Mouse (Mus musculus): ENCODE results near the gene Pam16.

Gene Pam16

DNA sequence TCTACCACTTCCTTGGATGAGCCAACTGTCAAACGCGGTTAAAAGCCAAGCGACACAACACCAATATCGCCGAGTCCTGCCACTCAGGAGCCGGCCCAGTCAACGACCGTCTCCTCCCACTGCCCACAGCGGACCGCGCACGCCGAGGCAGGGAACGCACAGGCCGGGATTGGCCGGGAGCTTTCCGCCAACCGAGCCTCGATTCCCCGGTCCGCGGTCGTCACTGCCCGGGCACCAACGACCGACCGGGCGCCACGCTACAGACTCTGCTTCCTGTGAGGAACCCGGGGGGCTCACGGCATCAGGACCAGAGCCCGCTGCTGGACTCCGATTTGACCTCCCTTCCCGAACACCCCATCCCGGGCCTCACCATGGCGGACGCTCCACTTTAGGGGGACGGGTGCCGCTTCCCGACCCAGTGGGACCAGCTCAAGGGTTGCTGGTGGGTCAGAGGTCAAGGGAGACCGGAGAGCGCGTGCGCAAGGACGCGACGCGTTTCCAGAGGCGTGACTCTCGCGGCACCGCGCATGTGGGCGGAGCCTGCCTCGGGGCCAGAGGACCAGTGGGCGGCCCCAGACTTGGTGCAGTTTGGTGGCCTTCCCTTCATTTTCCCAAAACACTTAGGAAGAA is at the start of gene Pam16:
Gene Pam16 (minus strand): TSS at position 508 of the 630 bp plus-strand sequence.
- peak; percentile 93 for DNase-seq

GRCm38 (mm10) chr16:4674091-4674490 is 49.3 kb upstream of the Pam16 start:
- DNase-seq, result no peak

DNA sequence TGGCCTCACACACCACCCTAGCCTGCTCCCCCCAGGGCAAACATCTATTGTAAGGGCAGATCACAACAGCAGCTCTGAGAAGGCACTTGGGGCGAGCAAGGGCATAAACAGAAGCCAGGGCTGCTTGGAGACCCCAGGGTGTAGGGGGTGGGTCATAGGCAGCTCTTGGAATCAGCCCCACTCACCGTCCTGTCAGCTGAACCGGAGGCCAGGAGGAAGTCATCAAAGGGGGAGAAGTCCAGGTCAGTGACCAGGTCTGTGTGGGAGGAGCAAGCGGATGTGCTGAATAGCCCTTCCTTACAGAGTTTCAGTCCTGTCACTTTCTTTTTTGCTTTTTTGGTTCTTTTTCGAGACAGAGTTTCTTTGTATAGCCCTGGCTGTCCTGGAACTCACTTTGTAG is 45.5 kb upstream of the Pam16 start:
- DNase-seq, result no peak

- peak; percentile 89 for DNase-seq
Measured at GRCm38 (mm10) chr16:4667190-4667808, 42.5 kb upstream of the Pam16 start.

DNA sequence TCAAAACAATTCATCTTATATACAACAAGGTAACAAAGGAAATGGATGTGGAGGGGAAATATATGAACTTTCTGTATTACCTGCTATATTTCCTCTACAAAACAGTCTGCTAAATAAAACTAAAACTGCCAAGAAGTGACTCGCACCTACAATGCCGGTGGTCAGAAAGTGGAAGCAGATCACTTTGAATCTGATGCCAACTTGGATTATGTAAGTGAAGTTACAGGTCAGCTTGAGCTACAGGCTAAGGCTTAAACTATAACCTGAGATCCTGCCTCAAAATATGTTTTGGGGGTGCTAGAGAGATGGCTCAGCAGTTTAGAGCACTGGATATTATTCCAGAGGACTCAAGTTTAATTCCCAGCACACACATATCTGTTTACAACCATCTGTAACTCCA is 40.9 kb upstream of the Pam16 start:
- no peak for DNase-seq

- DNase-seq, result no peak
Measured at GRCm38 (mm10) chr16:4663806-4664205, 39.0 kb upstream of the Pam16 start.

DNA sequence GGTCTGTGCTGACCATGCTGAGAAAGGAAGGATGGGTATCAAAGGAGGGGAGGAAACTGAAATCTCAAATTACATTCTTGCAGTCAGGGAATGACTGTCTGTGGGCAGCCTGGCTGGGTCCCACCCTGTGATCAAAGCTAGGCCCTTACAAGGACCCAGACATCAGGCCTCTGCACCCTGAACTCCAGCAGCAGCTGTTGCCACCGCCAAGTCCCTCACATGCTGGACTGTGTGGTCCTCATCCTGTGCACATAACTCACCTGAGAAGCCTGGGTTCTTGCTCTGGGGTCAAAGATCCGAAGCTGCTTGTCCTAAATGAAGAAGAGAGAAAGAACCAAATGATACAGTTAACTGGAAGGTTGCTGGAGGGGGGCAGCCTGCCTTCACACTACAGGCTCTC is 36.8 kb upstream of the Pam16 start:
- no peak for DNase-seq

- no peak for DNase-seq
Measured at GRCm38 (mm10) chr16:4659326-4659725, 34.5 kb upstream of the Pam16 start.

DNA sequence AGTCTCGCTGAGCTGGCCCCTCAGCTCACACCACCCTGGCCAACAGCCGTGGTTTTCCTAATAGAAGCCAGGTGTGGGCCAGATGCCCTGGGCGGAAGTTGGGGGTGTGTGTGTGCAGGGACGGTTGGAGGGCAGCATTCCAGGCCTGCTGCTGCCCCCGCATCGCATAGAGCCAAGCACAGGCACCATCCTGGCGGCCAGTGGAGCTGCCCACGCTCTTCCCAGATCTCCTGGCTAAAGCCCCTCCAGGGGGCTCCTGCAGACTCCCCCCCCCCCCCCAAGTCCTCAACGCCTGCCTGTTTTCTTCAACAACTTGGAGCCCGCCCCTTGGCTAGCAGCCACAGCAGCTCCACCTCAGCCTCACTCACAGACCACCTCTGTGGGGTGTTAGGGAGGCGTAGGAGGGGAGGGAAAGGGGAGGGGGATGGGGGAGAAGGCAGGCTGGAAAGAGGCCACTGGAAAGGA is 34.0 kb upstream of the Pam16 start:
- DNase-seq, result peak; percentile 77

DNA sequence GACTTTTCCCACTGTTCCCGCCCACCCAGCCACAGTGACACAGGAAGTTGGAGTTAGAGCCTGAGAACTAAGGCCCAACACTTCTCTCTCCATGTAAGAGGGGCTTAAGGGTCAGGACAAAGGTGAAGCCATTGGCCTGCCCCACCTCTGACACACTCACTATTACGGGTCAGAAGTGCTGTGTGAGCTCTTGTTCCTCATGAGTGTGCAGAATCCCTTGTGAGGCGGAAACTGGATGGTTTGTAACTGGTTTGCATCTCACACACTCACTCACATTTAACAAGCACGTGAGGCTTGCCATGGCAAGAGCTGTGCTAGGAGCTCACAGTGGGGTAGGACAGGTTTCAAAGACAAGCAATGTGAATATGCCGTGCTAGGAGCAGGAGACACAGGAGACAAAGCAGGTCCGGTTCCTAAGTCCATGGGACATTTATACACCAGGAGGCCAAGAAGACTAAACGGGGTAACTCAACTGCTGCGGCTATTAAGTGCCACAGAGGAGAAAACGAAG is 31.8 kb upstream of the Pam16 start:
- no peak for DNase-seq

DNA sequence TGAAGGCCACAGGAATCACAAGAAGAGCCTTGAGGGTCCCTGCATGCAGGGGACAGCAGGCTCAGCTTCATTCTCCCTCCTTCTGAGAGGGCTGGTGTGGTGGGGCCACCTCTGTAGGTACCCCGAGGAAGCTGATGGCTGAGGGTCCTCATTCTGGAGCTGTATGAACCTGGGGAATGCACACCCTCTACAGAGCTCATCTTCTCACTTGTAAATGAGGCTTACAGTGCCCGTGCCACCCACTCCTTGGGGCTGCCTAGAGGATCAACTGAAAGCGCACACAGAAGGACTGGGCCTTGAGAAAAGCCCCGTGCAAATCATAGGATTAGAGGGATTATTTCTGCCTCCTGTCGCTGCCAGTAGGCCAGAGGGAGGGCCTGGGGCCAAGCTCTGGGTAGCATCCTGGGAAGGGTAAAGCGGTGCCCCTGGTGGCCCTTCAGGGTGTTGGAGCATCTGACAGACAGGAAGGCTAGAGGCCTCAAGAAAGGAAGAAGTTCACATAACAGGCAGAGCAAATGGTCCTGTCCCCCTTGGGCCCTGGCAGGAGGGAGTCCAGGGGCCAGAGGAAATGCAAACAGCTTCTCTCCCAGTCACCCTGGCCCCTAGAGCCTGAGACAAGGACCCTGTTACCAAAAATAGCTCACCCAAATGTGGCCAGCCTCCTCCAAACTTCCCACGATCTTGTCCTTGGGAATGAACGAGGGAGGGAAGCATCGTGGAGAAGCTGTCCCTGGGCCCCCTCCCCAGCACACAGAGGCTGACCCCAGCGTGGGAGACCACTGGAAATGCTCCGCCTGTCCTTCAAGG is 31.2 kb upstream of the Pam16 start:
- peak; percentile 90 for DNase-seq

- peak; percentile 30 for DNase-seq
Measured at GRCm38 (mm10) chr16:4655251-4655734, 30.5 kb upstream of the Pam16 start.

DNA sequence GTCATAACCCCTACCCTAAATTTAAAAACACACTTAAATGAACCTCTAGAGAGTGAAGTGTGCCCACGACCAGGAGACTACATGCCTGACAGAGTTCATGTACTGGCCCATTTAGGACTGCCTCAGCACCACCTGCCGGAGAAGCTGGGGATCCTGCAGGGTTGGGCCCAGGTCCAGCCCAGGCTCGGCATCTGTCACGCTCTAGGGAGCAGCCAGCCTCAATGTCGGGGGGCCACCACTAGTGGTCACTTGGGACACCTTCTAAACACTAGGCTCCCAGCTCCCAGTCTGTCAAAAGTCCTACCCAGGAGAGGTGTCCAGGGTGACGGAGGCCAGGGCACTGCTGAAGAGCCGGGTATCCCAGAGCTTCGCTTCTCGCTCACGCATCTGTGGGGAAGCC is 29.9 kb upstream of the Pam16 start:
- DNase-seq, result no peak

- no peak for DNase-seq
Measured at GRCm38 (mm10) chr16:4652707-4653416, 28.1 kb upstream of the Pam16 start.

- no peak for DNase-seq
Measured at GRCm38 (mm10) chr16:4651624-4652023, 26.8 kb upstream of the Pam16 start.

- DNase-seq, result no peak
Measured at GRCm38 (mm10) chr16:4651081-4651480, 26.3 kb upstream of the Pam16 start.

- no peak for DNase-seq
Measured at GRCm38 (mm10) chr16:4650161-4650560, 25.4 kb upstream of the Pam16 start.

DNA sequence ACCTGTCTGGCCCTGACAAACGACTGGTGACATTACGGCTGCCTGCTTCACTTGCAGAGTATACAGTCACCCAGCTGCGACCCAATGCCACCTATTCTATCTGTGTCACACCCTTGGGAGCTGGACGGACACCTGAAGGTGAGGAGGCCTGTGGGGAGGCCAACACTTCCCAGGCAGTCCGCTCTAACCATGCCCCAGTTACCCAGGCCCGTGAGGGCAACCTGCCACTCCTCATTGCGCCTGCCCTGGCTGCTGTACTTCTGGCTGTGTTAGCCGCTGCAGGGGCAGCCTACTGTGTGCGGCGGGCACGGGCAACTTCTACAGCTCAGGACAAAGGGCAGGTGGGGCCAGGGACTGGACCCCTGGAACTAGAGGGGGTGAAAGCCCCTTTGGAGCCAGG is 24.9 kb upstream of the Pam16 start:
- DNase-seq, result no peak

- DNase-seq, result no peak
Measured at GRCm38 (mm10) chr16:4649211-4649610, 24.4 kb upstream of the Pam16 start.

DNA sequence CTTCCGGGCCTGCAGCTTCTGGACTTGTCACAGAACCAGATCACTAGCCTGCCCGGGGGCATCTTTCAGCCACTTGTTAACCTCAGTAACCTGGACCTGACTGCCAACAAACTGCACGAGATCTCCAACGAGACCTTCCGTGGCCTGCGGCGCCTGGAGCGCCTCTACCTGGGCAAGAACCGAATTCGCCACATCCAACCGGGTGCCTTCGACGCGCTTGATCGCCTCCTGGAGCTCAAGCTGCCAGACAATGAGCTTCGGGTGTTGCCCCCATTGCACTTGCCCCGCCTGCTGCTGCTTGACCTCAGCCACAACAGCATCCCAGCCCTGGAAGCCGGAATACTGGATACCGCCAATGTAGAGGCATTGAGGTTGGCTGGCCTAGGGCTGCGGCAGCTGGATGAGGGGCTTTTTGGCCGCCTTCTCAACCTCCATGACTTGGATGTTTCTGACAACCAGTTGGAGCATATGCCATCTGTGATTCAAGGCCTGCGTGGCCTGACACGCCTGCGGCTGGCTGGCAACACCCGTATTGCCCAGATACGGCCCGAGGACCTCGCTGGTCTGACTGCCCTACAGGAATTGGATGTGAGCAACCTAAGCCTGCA is 23.7 kb upstream of the Pam16 start:
- peak; percentile 40 for DNase-seq

DNA sequence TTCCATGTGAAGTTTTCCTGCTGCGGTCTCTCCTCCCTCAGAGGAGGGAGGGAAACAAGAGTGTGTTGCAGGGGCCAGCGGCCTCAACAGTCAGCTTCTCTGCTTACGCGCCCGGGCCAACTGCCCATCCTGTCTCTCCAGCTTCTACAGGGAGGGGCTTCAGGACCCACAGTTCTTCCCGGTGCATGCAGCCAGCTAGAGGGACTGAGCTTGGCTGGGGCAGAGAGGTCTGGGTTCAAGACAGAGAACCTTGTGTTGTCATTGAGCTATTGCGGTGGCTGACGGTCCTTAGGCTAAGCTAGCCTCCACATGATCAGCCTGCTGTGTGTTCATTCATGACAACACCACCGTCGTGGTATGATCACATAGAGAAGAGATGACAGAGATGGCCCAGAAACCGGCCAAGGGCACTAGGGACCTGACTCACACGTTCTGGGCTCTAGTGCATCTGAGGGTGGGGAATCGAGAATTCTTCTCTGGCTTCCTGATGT is 22.9 kb upstream of the Pam16 start:
- peak; percentile 29 for DNase-seq

- peak; percentile 45 for DNase-seq
Measured at GRCm38 (mm10) chr16:4646831-4647230, 22.0 kb upstream of the Pam16 start.
